9 mouse cellular contexts compared by ENCODE assay signal in genomic region chr16:4418072-4418471, GRCm38 (mm10). TPM values are rescaled to one million over a fixed set of nuclear protein-coding genes. Genes with fewer than 3 reads are reported as not detected.
A peak's percentile ranks its signal among the peaks of the same experiment; 100 is the strongest.
DNase-seq lines count a peak whose midpoint lies in the region; ATAC-seq and TF ChIP-seq lines count a peak whose summit lies in the region.
"Had no signal": no experiment of that assay in that cellular context is flagged by ENCODE, and none has a peak within 500 bp of the region (broad histone marks: within the 10 kb centered on the region; RNA-seq: fewer than 3 reads in every experiment).

No protein-coding gene starts in this region.

- intact Hi-C loops in heart, postnatal 25 days (cut with DNase I): loop anchor here (2.0 to 10.0 kb wide), 3 partner anchors 36 to 101 kb away; no protein-coding TSS in a partner anchor

- H3K36me3 ChIP-seq in heart, embryonic 16.5 days (ENCODE audit: control insufficient read depth, insufficient read depth): no peaks in the 10 kb centered on the region
- H3K36me3 ChIP-seq in forebrain, postnatal 0 days (ENCODE audit: insufficient read depth): no peaks in the 10 kb centered on the region
- H3K36me3 ChIP-seq in midbrain, embryonic 16.5 days (ENCODE audit: control insufficient read depth, insufficient read depth, low read length): no peaks in the 10 kb centered on the region
- no peaks in the 10 kb centered on the region for H3K36me3 ChIP-seq in kidney, embryonic 16.5 days (ENCODE audit: insufficient read depth, low read length)

- TF ChIP-seq CTCF in bone marrow macrophage, adult 2 months (IDR thresholded peaks at IDR 0.05; ENCODE audit: low read depth, low read length): no peak
- no peak for TF ChIP-seq CTCF in forebrain, postnatal 0 days (IDR thresholded peaks at IDR 0.05; ENCODE audit: low read depth)

- TF ChIP-seq POLR2A in bone marrow macrophage, adult 2 months (IDR thresholded peaks at IDR 0.05; ENCODE audit: borderline replicate concordance, low read depth, low read length): no peak

- no peak overlapping the region for H3K4me3 ChIP-seq in heart, embryonic 16.5 days (ENCODE audit: low read length)
- H3K4me3 ChIP-seq in bone marrow macrophage, adult 2 months (ENCODE audit: insufficient read depth, low read length): peak overlapping the region; percentile 12; the same call in 1 of the 2 replicates
- peak overlapping the region; percentile 7; the same call in 1 of the 2 replicates for H3K4me3 ChIP-seq in forebrain, postnatal 0 days (ENCODE audit: low read depth, low read length)
- H3K4me3 ChIP-seq in midbrain, embryonic 16.5 days (ENCODE audit: low read depth, low read length): peak overlapping the region; percentile 86
- H3K4me3 ChIP-seq in kidney, embryonic 16.5 days (ENCODE audit: low read length): no peak overlapping the region

- no peak for ATAC-seq in heart, embryonic 16.5 days (replicated peaks; ENCODE audit: extremely low read depth, insufficient read depth, low FRiP score)
- ATAC-seq in forebrain, postnatal 0 days: no peak
- no peak for ATAC-seq in midbrain, embryonic 16.5 days
- ATAC-seq in kidney, embryonic 16.5 days (ENCODE audit: low FRiP score, low TSS enrichment): no peak

- H3K9me3 ChIP-seq in heart, embryonic 16.5 days (replicated peaks; ENCODE audit: control insufficient read depth, low read length): no peaks in the 10 kb centered on the region
- no peaks in the 10 kb centered on the region for H3K9me3 ChIP-seq in forebrain, postnatal 0 days (ENCODE audit: low read length)
- no peaks in the 10 kb centered on the region for H3K9me3 ChIP-seq in midbrain, embryonic 16.5 days (replicated peaks; ENCODE audit: control insufficient read depth, low read length, poor library complexity, severe bottlenecking)
- H3K9me3 ChIP-seq in kidney, embryonic 16.5 days (ENCODE audit: low read length): no peaks in the 10 kb centered on the region

- no peak for DNase-seq in heart, postnatal 25 days (ENCODE audit: low spot score)
- DNase-seq in forebrain, postnatal 0 days: no peak
- no peak for DNase-seq in urinary bladder, postnatal 10 days (ENCODE audit: low spot score)
- DNase-seq: kidney, adult 11 months had no signal

- peaks cover 21% of the 10 kb centered on the region for H3K4me1 ChIP-seq in heart, embryonic 16.5 days (ENCODE audit: control insufficient read depth, insufficient read depth, low read length)
- H3K4me1 ChIP-seq in bone marrow macrophage, adult 2 months (ENCODE audit: control insufficient read depth, insufficient read depth, low read length): peaks cover 60% of the 10 kb centered on the region
- H3K4me1 ChIP-seq in forebrain, postnatal 0 days (ENCODE audit: insufficient read depth): peaks cover 48% of the 10 kb centered on the region
- H3K4me1 ChIP-seq in midbrain, embryonic 16.5 days (ENCODE audit: control insufficient read depth, insufficient read depth, low read length): peaks cover 54% of the 10 kb centered on the region
- H3K4me1 ChIP-seq in kidney, embryonic 16.5 days (ENCODE audit: insufficient read depth, low read length): peaks cover 22% of the 10 kb centered on the region

- WGBS in heart, embryonic 16.5 days: 95% methylated on average over 11 of the region's 11 CpGs
- whole genome bisulfite sequencing in forebrain, postnatal 0 days: 92% methylated on average over 11 of the region's 11 CpGs
- WGBS in midbrain, embryonic 16.5 days: 92% methylated on average over 11 of the region's 11 CpGs
- WGBS in kidney, embryonic 16.5 days: 93% methylated on average over 11 of the region's 11 CpGs

- H3K27ac ChIP-seq in heart, embryonic 16.5 days (ENCODE audit: low read length): no peak overlapping the region
- H3K27ac ChIP-seq in bone marrow macrophage, adult 2 months (ENCODE audit: insufficient read depth, low read depth, low read length): no peak overlapping the region
- no peak overlapping the region for H3K27ac ChIP-seq in forebrain, postnatal 0 days (ENCODE audit: low read depth, low read length)
- H3K27ac ChIP-seq in midbrain, embryonic 16.5 days (ENCODE audit: low read length): no peak overlapping the region
- H3K27ac ChIP-seq in kidney, embryonic 16.5 days (ENCODE audit: low read length): no peak overlapping the region

- H3K27me3 ChIP-seq in heart, embryonic 16.5 days (ENCODE audit: control insufficient read depth, insufficient read depth, low read length): peaks cover 12% of the 10 kb centered on the region
- no peaks in the 10 kb centered on the region for H3K27me3 ChIP-seq in forebrain, postnatal 0 days (ENCODE audit: insufficient read depth, low read length)
- no peaks in the 10 kb centered on the region for H3K27me3 ChIP-seq in midbrain, embryonic 16.5 days (ENCODE audit: control insufficient read depth, insufficient read depth, low read depth, low read length)
- H3K27me3 ChIP-seq in kidney, embryonic 16.5 days (ENCODE audit: insufficient read depth, low read length): peaks cover 14% of the 10 kb centered on the region; the same call in 1 of the 2 replicates

- peak overlapping the region; percentile 99; the same call in 1 of the 2 replicates for H3K4me2 ChIP-seq in heart, embryonic 16.5 days (ENCODE audit: low read depth, low read length)
- H3K4me2 ChIP-seq in forebrain, postnatal 0 days (ENCODE audit: low read depth): peak overlapping the region; percentile 91
- peak overlapping the region; percentile 94 for H3K4me2 ChIP-seq in midbrain, embryonic 16.5 days (ENCODE audit: low read length)
- H3K4me2 ChIP-seq in kidney, embryonic 16.5 days (replicated peaks; ENCODE audit: low read depth, low read length): no peak overlapping the region

- no peak overlapping the region for H3K9ac ChIP-seq in heart, embryonic 16.5 days (ENCODE audit: low read length)
- H3K9ac ChIP-seq in forebrain, postnatal 0 days: no peak overlapping the region
- no peak overlapping the region for H3K9ac ChIP-seq in midbrain, embryonic 16.5 days (ENCODE audit: low read depth, low read length)
- no peak overlapping the region for H3K9ac ChIP-seq in kidney, embryonic 16.5 days (replicated peaks; ENCODE audit: low read length)

RNA-seq across cellular contexts. Expression of gene Adcy9, which starts 2.2 kb away (rescaled TPM):
- polyA plus RNA-seq in heart, embryonic 16.5 days (2015; fragmentation: Nextera tagmentation; extraction: Ambion mirVana): 1.1 and 1.6 TPM in 2 replicates
- total RNA-seq in heart, postnatal 25 days (2021): 10 to 100 TPM; 22.4 to 24.1 TPM
- 8.2 and 10.5 TPM in 2 replicates for polyA plus RNA-seq in bone marrow macrophage, adult 2 months (2012; ENCODE audit: insufficient read depth, insufficient read length, missing spikeins)
- 18.0 and 19.9 TPM in 2 replicates for total RNA-seq in forebrain, postnatal 0 days (2014; rRNA removed)
- polyA plus RNA-seq in forebrain, postnatal 0 days (2015; fragmentation: Nextera tagmentation; extraction: Ambion mirVana): 2.4 and 3.8 TPM in 2 replicates
- 4.0 and 4.3 TPM in 2 replicates for polyA plus RNA-seq in midbrain, embryonic 16.5 days (2015; fragmentation: Nextera tagmentation; extraction: Ambion mirVana)
- 1.0 and 1.1 TPM in 2 replicates for polyA plus RNA-seq in kidney, embryonic 16.5 days (2015; fragmentation: Nextera tagmentation; extraction: Ambion mirVana)
- polyA plus RNA-seq: erythroblast, embryonic 14.5 days had no signal

Comparison
In these comparisons a context has a peak if more than half of its experiments do, and no peak if none do; other contexts are left out.
1. H3K4me3 ChIP-seq: peak in bone marrow macrophage, adult 2 months (single experiment), forebrain, postnatal 0 days (single experiment) and midbrain, embryonic 16.5 days (single experiment); none in heart, embryonic 16.5 days (single experiment) and kidney, embryonic 16.5 days (single experiment).